Mouse (Mus musculus) G1E (cell line): ENCODE data around the gene Sec62. TPM values are rescaled to one million over a fixed set of nuclear protein-coding genes. Genes with fewer than 3 reads are reported as not detected.

ENCODE experiments used
- ATAC-seq: 2 replicates; pipeline ENCODE4 v1.8.0; 2016; ENCODE audit warnings: mild to moderate bottlenecking; ENCODE audit not compliant: insufficient number of reproducible peaks, poor library complexity, low FRiP score, severe bottlenecking; ENCODE audit errors: extremely low read depth
- DNase-seq: peaks from one replicate; pipeline ENCODE4 v3.0.0; 2012; ENCODE audit warnings: low spot score
- H3K27me3 ChIP-seq: 2 replicates; pipeline ENCODE4 v1.6.1; 2012; ENCODE audit warnings: mild to moderate bottlenecking, low read length, inconsistent platforms; ENCODE audit not compliant: insufficient read depth
- H3K36me3 ChIP-seq: replicated peaks from 2 replicates; pipeline ENCODE3; 2012; ENCODE audit warnings: mild to moderate bottlenecking, inconsistent platforms
- H3K4me1 ChIP-seq: 2 replicates; pipeline ENCODE4 v1.6.1; 2012; ENCODE audit warnings: low read depth, low read length, inconsistent platforms, mixed read lengths; ENCODE audit not compliant: insufficient read depth
- H3K4me3 ChIP-seq: 2 replicates; pipeline ENCODE4 v1.5.1; 2012; ENCODE audit warnings: low read depth, mild to moderate bottlenecking, inconsistent platforms, low read length, moderate library complexity, mixed read lengths
- H3K9me3 ChIP-seq: replicated peaks from 2 replicates; pipeline ENCODE4 v1.6.1; 2012; ENCODE audit warnings: inconsistent platforms
- CTCF ChIP-seq: IDR thresholded peaks from 2 replicates; pipeline ENCODE4 v1.5.1; 2012; ENCODE audit warnings: low read depth, low read length, inconsistent platforms, mixed read lengths
- GATA1 ChIP-seq: IDR thresholded peaks from 2 replicates; pipeline ENCODE4 v1.6.1; 2012; ENCODE audit warnings: borderline replicate concordance, low read length, inconsistent platforms, mixed read lengths
- GATA2 ChIP-seq: IDR thresholded peaks from 2 replicates; pipeline ENCODE4 v1.6.1; 2012; ENCODE audit warnings: low read depth, low read length, inconsistent platforms, borderline replicate concordance
- POLR2AphosphoS5 ChIP-seq: IDR thresholded peaks from 2 replicates; pipeline ENCODE4 v1.6.1; 2012; ENCODE audit warnings: low read depth, low read length, inconsistent platforms; ENCODE audit not compliant: insufficient replicate concordance
- TAL1 ChIP-seq: conservative IDR thresholded peaks from 2 replicates; pipeline ENCODE4 v1.6.1; 2012; ENCODE audit warnings: low read depth, low read length, inconsistent platforms, mixed read lengths
- polyA plus RNA-seq: library from polyadenylated mRNA; stranded (reverse); fragments of >175 nt; gene quantifications from 2 replicates; pipeline ENCODE4 v1.2.3, GENCODE M21; 2012
- total RNA-seq, 2 experiments: library from RNA; stranded (forward) in 1 of 2; stranded (reverse) in 1 of 2; fragments of 200-1000 nt in 1 of 2; fragments of >200 nt in 1 of 2; fragmentation: Nextera tagmentation in 1 of 2; gene quantifications; 2 replicates each; pipeline ENCODE4 v1.2.3; 2014 to 2017

The Sec62 gene
- total and polyA plus RNA-seq, 3 experiments: 13.5 to 108 (median 68.0) TPM

DNA sequence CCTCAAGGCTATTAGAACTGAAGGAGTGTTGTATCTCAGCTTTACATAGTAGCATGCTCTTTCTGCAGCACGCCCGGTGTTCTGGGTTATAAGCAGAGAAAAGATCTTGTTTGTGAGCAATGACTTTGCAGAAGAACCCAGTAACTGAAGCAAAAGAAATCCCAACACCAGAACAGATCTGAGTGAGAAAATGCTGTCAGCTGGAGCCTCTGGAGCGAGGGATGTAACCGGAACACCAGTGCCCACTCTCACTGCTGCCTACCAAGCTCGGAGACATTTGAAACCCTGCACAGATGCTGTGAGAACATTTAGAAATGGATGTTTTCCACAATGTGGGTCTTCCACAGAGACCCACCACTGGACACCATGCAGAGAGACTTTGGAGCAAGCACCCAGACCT is 18.0 kb upstream of the Sec62 start:
- TF ChIP-seq POLR2AphosphoS5 (no peak), GATA1 (no peak), GATA2 (no peak), TAL1 (no peak), CTCF (no peak)
- Histone ChIP-seq H3K36me3 (no peaks in the 10 kb centered on the region), H3K9me3 (no peaks in the 10 kb centered on the region), H3K4me3 (no peak overlapping the region), H3K27me3 (peaks cover 35% of the 10 kb centered on the region), H3K4me1 (peaks cover 11% of the 10 kb centered on the region)
- ATAC-seq (no peak), DNase-seq (no peak)

DNA sequence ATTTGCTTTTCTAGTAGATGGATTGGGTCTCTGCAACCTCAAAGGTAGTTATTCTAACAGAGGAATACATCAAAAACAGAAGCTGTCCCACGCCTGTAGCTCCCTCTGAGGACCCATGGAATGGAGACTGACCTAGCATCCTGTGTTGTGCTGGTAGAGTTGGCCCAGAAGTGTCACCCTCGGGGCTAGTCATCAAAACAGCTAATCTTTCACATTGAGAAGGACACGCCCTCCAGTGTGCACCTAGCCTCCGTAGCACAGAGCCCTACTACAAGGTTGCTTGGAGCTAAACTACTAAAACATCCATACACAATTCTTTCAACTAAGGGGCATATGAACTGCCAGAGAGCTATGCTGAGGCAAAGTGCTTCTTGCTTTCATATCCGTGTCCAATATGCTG is 14.7 kb upstream of the Sec62 start:
- ATAC-seq: no peak
- no peak for DNase-seq
- Histone ChIP-seq H3K9me3 (no peaks in the 10 kb centered on the region), H3K4me3 (no peak overlapping the region), H3K36me3 (no peaks in the 10 kb centered on the region), H3K27me3 (peaks cover 37% of the 10 kb centered on the region), H3K4me1 (peaks cover 17% of the 10 kb centered on the region; the same call in 1 of the 2 replicates)
- no peak for TF ChIP-seq CTCF
- TF ChIP-seq GATA1: no peak
- TF ChIP-seq POLR2AphosphoS5: no peak
- TF ChIP-seq TAL1: no peak
- TF ChIP-seq GATA2: no peak

DNA sequence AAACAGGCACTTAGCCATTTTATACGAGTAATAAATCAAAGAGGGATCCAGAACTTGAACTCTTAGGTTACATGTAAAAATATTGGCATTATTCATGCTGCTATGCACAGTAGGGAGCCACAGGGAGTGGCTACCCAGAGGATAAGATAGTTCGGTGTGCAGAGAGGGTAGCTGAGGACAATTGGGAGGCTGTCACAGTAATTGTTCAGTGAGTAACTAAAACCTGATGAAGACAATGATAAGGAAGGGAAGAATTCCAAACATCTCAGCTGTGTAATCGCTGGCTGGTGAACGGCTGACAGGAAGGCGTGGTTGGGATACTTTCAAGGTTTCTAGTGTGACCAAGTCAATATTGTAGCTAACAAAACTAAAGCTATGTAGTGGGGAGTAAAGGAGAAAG is 4.1 kb upstream of the Sec62 start:
- Histone ChIP-seq H3K36me3 (no peaks in the 10 kb centered on the region), H3K27me3 (no peaks in the 10 kb centered on the region; the same call in 1 of the 2 replicates), H3K9me3 (no peaks in the 10 kb centered on the region), H3K4me1 (peaks cover 15% of the 10 kb centered on the region), H3K4me3 (no peak overlapping the region)
- DNase-seq (no peak), ATAC-seq (no peak)
- TF ChIP-seq GATA2 (no peak), CTCF (no peak), TAL1 (no peak), POLR2AphosphoS5 (no peak), GATA1 (no peak)

DNA sequence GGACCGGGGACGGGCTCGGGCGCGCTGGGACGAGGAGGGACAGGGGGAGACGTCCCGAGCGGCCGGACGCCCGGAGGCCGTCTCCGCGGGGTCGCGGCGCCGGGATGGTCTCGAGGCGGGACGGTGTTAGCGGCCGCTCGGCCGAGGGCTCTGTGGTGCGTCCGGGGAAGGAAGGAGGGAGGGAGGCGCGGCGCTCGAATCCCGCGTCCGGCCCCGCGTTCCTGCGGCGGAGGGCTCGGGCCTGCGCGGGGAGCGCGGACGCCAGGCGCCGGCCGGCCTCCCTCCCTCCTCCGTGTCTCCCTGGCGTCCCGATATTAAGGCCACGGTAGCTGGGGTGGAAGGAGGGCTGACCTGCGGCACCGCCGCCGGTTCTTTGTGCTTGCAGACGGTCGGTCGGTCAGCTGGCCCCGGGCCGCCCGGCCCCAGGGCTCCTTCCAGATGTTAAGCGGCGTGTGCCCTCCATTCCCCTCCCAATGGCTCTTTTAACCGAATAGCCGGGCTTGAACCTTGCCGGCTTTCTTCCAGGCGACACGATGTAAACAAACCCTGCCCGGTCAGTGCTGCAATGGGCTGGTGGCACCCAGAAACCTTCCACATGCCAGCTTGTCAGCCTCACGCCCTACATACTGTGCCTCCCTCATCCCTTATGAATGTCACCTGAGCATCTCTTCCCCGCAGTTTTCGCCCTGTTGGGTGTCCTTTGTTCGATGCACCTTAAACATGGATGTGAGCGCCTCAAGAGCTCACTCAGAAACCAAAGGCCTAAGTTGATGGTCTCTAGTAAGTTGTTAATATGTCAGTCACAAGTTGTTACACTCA is 937 bp downstream of the Sec62 start:
- Histone ChIP-seq H3K4me1 (peaks cover 16% of the 10 kb centered on the region), H3K27me3 (no peaks in the 10 kb centered on the region), H3K9me3 (no peaks in the 10 kb centered on the region), H3K4me3 (peak overlapping the region; percentile 96), H3K36me3 (peaks cover 5% of the 10 kb centered on the region)
- 0 out of 2 replicates have a peak, but pooled peaks have one; percentile 17 for ATAC-seq
- peak; percentile 4 for DNase-seq
- TF ChIP-seq CTCF: no peak
- TF ChIP-seq GATA2: no peak
- TF ChIP-seq GATA1: no peak
- no peak for TF ChIP-seq TAL1
- no peak for TF ChIP-seq POLR2AphosphoS5

DNA sequence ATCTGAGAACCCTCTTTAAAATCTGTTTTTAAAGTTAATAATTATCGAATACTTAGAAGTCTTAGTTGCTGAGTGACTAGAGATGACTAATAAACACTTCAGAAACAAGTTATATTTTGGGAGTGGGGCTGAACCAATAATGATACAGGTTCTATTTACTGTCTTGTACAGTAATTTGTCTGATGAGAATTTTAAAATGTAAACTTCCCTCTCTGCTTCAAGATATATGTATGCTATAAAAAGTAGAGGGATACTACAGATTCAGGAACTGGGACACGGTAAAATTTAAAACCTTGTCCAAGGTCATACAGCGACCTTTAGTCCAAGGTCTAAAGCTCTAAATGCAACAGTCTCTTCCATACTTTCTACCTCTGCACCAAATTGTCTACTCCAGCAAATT is 9.5 kb downstream of the Sec62 start:
- DNase-seq: no peak
- no peak overlapping the region for H3K4me3 ChIP-seq
- TF ChIP-seq CTCF (no peak), GATA2 (no peak), GATA1 (no peak), TAL1 (no peak), POLR2AphosphoS5 (no peak)
- H3K9me3 ChIP-seq: no peaks in the 10 kb centered on the region
- no peak for ATAC-seq
- H3K4me1 ChIP-seq: peaks cover 2% of the 10 kb centered on the region
- peaks cover 44% of the 10 kb centered on the region for H3K36me3 ChIP-seq
- H3K27me3 ChIP-seq: no peaks in the 10 kb centered on the region

DNA sequence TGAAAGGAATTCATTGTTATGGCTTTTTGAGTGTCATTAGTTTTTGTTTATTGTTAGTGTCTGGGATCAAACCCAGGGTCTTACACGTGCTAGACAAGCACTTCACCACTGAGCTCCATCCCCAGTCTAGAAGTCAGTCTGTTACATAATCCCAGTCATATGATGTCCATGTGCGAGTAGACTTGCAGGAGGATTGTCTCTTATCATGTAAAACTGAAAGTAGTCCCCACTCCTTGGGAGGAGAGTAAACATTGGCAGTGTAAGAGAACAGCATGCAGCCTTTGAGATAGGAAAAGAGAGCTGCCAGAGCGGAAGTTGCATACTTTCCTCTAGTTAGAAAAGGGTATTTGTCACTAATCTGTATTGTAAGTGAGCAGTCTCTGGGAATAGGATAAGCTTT is 20.2 kb downstream of the Sec62 start:
- H3K9me3 ChIP-seq: no peaks in the 10 kb centered on the region
- no peaks in the 10 kb centered on the region for H3K27me3 ChIP-seq
- DNase-seq (no peak), ATAC-seq (no peak)
- H3K4me1 ChIP-seq: no peaks in the 10 kb centered on the region
- H3K4me3 ChIP-seq: no peak overlapping the region
- TF ChIP-seq CTCF (no peak), POLR2AphosphoS5 (no peak), GATA2 (no peak), TAL1 (no peak), GATA1 (no peak)
- peaks cover 66% of the 10 kb centered on the region for H3K36me3 ChIP-seq
